Mouse (Mus musculus): Measurements from ENCODE around the gene Itpk1.

GRCm38 (mm10) chr12:102621811-102622210 is 82.9 kb downstream of the Itpk1 start:
- TF ChIP-seq CTCF (IDR thresholded peaks at IDR 0.05) (no peak), EP300 (IDR thresholded peaks at IDR 0.05) (no peak)
